ENCODE assay signal across 8 mouse cellular contexts in the genomic region with DNA sequence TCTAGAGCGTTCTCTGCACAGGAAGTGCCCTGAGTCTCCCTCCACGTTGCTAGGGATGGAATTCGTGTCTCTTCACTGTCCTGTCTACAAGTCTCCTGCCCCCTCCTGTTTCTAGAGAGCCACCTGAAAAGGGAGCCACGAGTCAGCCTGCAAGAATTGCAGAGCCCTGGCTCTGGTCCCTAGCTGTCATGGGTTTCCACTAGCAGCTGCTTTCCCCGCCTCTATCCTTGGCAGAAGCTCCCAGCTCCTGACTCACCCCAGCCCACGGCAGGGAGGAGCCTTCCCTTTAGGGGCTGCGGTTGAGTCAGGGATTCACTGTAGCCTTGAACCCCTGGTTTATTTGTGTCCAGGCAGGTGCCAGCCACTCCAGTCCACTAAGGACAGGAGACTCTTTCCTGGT. TPM values are rescaled to one million over a fixed set of nuclear protein-coding genes. Genes with fewer than 3 reads are reported as not detected.
DNase-seq lines count a peak whose midpoint lies in the region; ATAC-seq and TF ChIP-seq lines count a peak whose summit lies in the region.
"Had no signal": no experiment of that assay in that cellular context is flagged by ENCODE, and none has a peak within 500 bp of the region (broad histone marks: within the 10 kb centered on the region; RNA-seq: fewer than 3 reads in every experiment).

No protein-coding gene starts in this region.

- DNase-seq in ovary, adult 18-20 months (ENCODE audit: low spot score): peak; percentile 80
- no peak for DNase-seq in ovary, postnatal 10 days (ENCODE audit: low spot score)
- peak; percentile 91 for DNase-seq in heart, postnatal 0 days (ENCODE audit: low spot score)
- peak; percentile 87 for DNase-seq in lung, embryonic 14.5 days
- peak; percentile 51 to 79 for DNase-seq in urinary bladder, postnatal 36 days (ENCODE audit: low spot score in 2 of 2)
- no peak for DNase-seq in liver, postnatal 0 days

- no peak for TF ChIP-seq EP300 in heart, postnatal 0 days (IDR thresholded peaks at IDR 0.05; ENCODE audit: low read depth)
- no peak for TF ChIP-seq EP300 in liver, postnatal 0 days (IDR thresholded peaks at IDR 0.05; ENCODE audit: low read depth)

- no peaks in the 10 kb centered on the region for H3K9me3 ChIP-seq in embryonic facial prominence, embryonic 15.5 days (replicated peaks)
- H3K9me3 ChIP-seq in heart, postnatal 0 days (replicated peaks; ENCODE audit: control insufficient read depth, low read length): no peaks in the 10 kb centered on the region
- H3K9me3 ChIP-seq in lung, embryonic 14.5 days (ENCODE audit: low read depth, low read length): no peaks in the 10 kb centered on the region
- no peaks in the 10 kb centered on the region for H3K9me3 ChIP-seq in liver, postnatal 0 days (ENCODE audit: low read length)
- H3K9me3 ChIP-seq: liver, embryonic 15.5 days had no signal

- H3K27me3 ChIP-seq in embryonic facial prominence, embryonic 15.5 days: no peaks in the 10 kb centered on the region
- no peaks in the 10 kb centered on the region for H3K27me3 ChIP-seq in heart, postnatal 0 days (ENCODE audit: control insufficient read depth, insufficient read depth, low read length)
- H3K27me3 ChIP-seq in lung, embryonic 14.5 days (ENCODE audit: insufficient read depth, low read length): no peaks in the 10 kb centered on the region
- H3K27me3 ChIP-seq in liver, postnatal 0 days (ENCODE audit: insufficient read depth, low read length): no peaks in the 10 kb centered on the region

- H3K4me2 ChIP-seq in embryonic facial prominence, embryonic 15.5 days (replicated peaks): no peak overlapping the region
- peak overlapping the region; percentile 36 for H3K4me2 ChIP-seq in heart, postnatal 0 days (ENCODE audit: low read depth, low read length)
- H3K4me2 ChIP-seq in lung, embryonic 14.5 days: peak overlapping the region; percentile 36
- H3K4me2 ChIP-seq in liver, postnatal 0 days (ENCODE audit: low read depth, low read length): no peak overlapping the region
- H3K4me2 ChIP-seq: liver, embryonic 15.5 days had no signal

- H3K36me3 ChIP-seq in embryonic facial prominence, embryonic 15.5 days: no peaks in the 10 kb centered on the region
- no peaks in the 10 kb centered on the region for H3K36me3 ChIP-seq in heart, postnatal 0 days (replicated peaks; ENCODE audit: control insufficient read depth, insufficient read depth, low read length)
- H3K36me3 ChIP-seq in lung, embryonic 14.5 days (ENCODE audit: insufficient read depth): no peaks in the 10 kb centered on the region
- no peaks in the 10 kb centered on the region for H3K36me3 ChIP-seq in liver, postnatal 0 days (replicated peaks; ENCODE audit: insufficient read depth, low read length)
- H3K36me3 ChIP-seq: liver, embryonic 15.5 days had no signal

- no peak for TF ChIP-seq CTCF in heart, postnatal 0 days (IDR thresholded peaks at IDR 0.05; ENCODE audit: low read depth)
- no peak for TF ChIP-seq CTCF in lung, embryonic 14.5 days (IDR thresholded peaks at IDR 0.05; ENCODE audit: low read depth)
- TF ChIP-seq CTCF in liver, postnatal 0 days (IDR thresholded peaks at IDR 0.05; ENCODE audit: low read depth): no peak

- H3K4me1 ChIP-seq in embryonic facial prominence, embryonic 15.5 days: peaks cover 7% of the 10 kb centered on the region
- peaks cover 10% of the 10 kb centered on the region for H3K4me1 ChIP-seq in heart, postnatal 0 days (ENCODE audit: control insufficient read depth, insufficient read depth)
- H3K4me1 ChIP-seq in lung, embryonic 14.5 days (ENCODE audit: insufficient read depth): no peaks in the 10 kb centered on the region
- no peaks in the 10 kb centered on the region for H3K4me1 ChIP-seq in liver, postnatal 0 days (ENCODE audit: insufficient read depth)
- H3K4me1 ChIP-seq: liver, embryonic 15.5 days had no signal

- no peak overlapping the region for H3K4me3 ChIP-seq in embryonic facial prominence, embryonic 15.5 days (replicated peaks)
- no peak overlapping the region for H3K4me3 ChIP-seq in heart, postnatal 0 days (ENCODE audit: low read depth, low read length)
- H3K4me3 ChIP-seq in lung, embryonic 14.5 days (ENCODE audit: low read depth, low read length): no peak overlapping the region
- H3K4me3 ChIP-seq in liver, postnatal 0 days (ENCODE audit: low read depth, low read length): no peak overlapping the region
- H3K4me3 ChIP-seq: liver, embryonic 15.5 days had no signal

- 15% methylated on average over 7 of the region's 7 CpGs for WGBS in embryonic facial prominence, embryonic 15.5 days
- WGBS in heart, postnatal 0 days: 4% methylated on average over 7 of the region's 7 CpGs
- WGBS in lung, embryonic 14.5 days: 14% methylated on average over 7 of the region's 7 CpGs
- 26% methylated on average over 7 of the region's 7 CpGs for WGBS in liver, postnatal 0 days (ENCODE audit: insufficient replicate concordance)

- H3K27ac ChIP-seq in embryonic facial prominence, embryonic 15.5 days (replicated peaks): no peak overlapping the region
- H3K27ac ChIP-seq in heart, postnatal 0 days (ENCODE audit: low read depth): no peak overlapping the region
- H3K27ac ChIP-seq in lung, embryonic 14.5 days (ENCODE audit: low read depth): no peak overlapping the region
- H3K27ac ChIP-seq in liver, postnatal 0 days (ENCODE audit: low read depth): no peak overlapping the region
- H3K27ac ChIP-seq: liver, embryonic 15.5 days had no signal

- peak; percentile 69; the same call in 1 of the 2 replicates for ATAC-seq in embryonic facial prominence, embryonic 15.5 days (ENCODE audit: insufficient number of reproducible peaks, low FRiP score, low TSS enrichment, low read depth)
- peak; percentile 84 for ATAC-seq in heart, postnatal 0 days (ENCODE audit: insufficient read depth, low read depth)
- ATAC-seq in lung, embryonic 14.5 days (ENCODE audit: insufficient read depth): peak; percentile 82
- no peak for ATAC-seq in liver, postnatal 0 days

- no peak overlapping the region for H3K9ac ChIP-seq in embryonic facial prominence, embryonic 15.5 days
- H3K9ac ChIP-seq in heart, postnatal 0 days (replicated peaks; ENCODE audit: low read depth, low read length): no peak overlapping the region
- H3K9ac ChIP-seq in lung, embryonic 14.5 days: no peak overlapping the region
- H3K9ac ChIP-seq in liver, postnatal 0 days (replicated peaks): no peak overlapping the region
- H3K9ac ChIP-seq: liver, embryonic 15.5 days had no signal

RNA-seq across cellular contexts. Expression of gene Plxdc1, which starts 15.0 kb away (rescaled TPM):
- polyA plus RNA-seq in embryonic facial prominence, embryonic 15.5 days (2015; fragmentation: Nextera tagmentation; extraction: Ambion mirVana): 2.3 TPM in 2 replicates
- total RNA-seq in heart, postnatal 0 days (2014; rRNA removed; ENCODE audit: low replicate concordance): 0.39 and 2.6 TPM in 2 replicates
- 2.1 TPM in 2 replicates for polyA plus RNA-seq in heart, postnatal 0 days (2015; fragmentation: Nextera tagmentation; extraction: Ambion mirVana)
- polyA plus RNA-seq in lung, embryonic 14.5 days (2014; fragmentation: Nextera tagmentation; extraction: Ambion mirVana): 0.53 and 0.64 TPM in 2 replicates
- polyA plus RNA-seq in liver, postnatal 0 days (2015; fragmentation: Nextera tagmentation; extraction: Ambion mirVana): 0.75 TPM in 2 replicates

RNA-seq across cellular contexts. Expression of gene Arl5c, which starts 24.7 kb away (rescaled TPM):
- polyA plus RNA-seq in embryonic facial prominence, embryonic 15.5 days (2015; fragmentation: Nextera tagmentation; extraction: Ambion mirVana): 13.0 and 14.7 TPM in 2 replicates
- total RNA-seq in heart, postnatal 0 days (2014; rRNA removed; ENCODE audit: low replicate concordance): 4.3 TPM in 1 of 2 replicates, not detected in the other
- polyA plus RNA-seq in heart, postnatal 0 days (2015; fragmentation: Nextera tagmentation; extraction: Ambion mirVana): 2.9 TPM in 2 replicates
- 11.4 and 11.5 TPM in 2 replicates for polyA plus RNA-seq in lung, embryonic 14.5 days (2014; fragmentation: Nextera tagmentation; extraction: Ambion mirVana)
- 9.9 and 10.0 TPM in 2 replicates for polyA plus RNA-seq in liver, postnatal 0 days (2015; fragmentation: Nextera tagmentation; extraction: Ambion mirVana)

RNA-seq across cellular contexts. Expression of gene Cacnb1, which starts 51.6 kb away (rescaled TPM):
- polyA plus RNA-seq in embryonic facial prominence, embryonic 15.5 days (2015; fragmentation: Nextera tagmentation; extraction: Ambion mirVana): 21.3 and 22.0 TPM in 2 replicates
- 5.5 and 6.2 TPM in 2 replicates for total RNA-seq in heart, postnatal 0 days (2014; rRNA removed; ENCODE audit: low replicate concordance)
- polyA plus RNA-seq in heart, postnatal 0 days (2015; fragmentation: Nextera tagmentation; extraction: Ambion mirVana): 4.8 and 5.2 TPM in 2 replicates
- 5.4 and 5.5 TPM in 2 replicates for polyA plus RNA-seq in lung, embryonic 14.5 days (2014; fragmentation: Nextera tagmentation; extraction: Ambion mirVana)
- 0.23 and 0.77 TPM in 2 replicates for polyA plus RNA-seq in liver, postnatal 0 days (2015; fragmentation: Nextera tagmentation; extraction: Ambion mirVana)

RNA-seq across cellular contexts. Expression of gene Rpl19, which starts 55.3 kb away (rescaled TPM):
- polyA plus RNA-seq in embryonic facial prominence, embryonic 15.5 days (2015; fragmentation: Nextera tagmentation; extraction: Ambion mirVana): 1,021 and 1,069 TPM in 2 replicates
- total RNA-seq in heart, postnatal 0 days (2014; rRNA removed; ENCODE audit: low replicate concordance): 604 and 622 TPM in 2 replicates
- 588 TPM in 2 replicates for polyA plus RNA-seq in heart, postnatal 0 days (2015; fragmentation: Nextera tagmentation; extraction: Ambion mirVana)
- polyA plus RNA-seq in lung, embryonic 14.5 days (2014; fragmentation: Nextera tagmentation; extraction: Ambion mirVana): 1,155 and 1,171 TPM in 2 replicates
- polyA plus RNA-seq in liver, postnatal 0 days (2015; fragmentation: Nextera tagmentation; extraction: Ambion mirVana): 568 TPM in 2 replicates

Comparison
In these comparisons a context has a peak if more than half of its experiments do, and no peak if none do; other contexts are left out.
1. DNase-seq: peak in ovary, adult 18-20 months (single experiment), heart, postnatal 0 days (single experiment), lung, embryonic 14.5 days (single experiment) and urinary bladder, postnatal 36 days (2 of 2); none in ovary, postnatal 10 days (single experiment) and liver, postnatal 0 days (single experiment).
2. H3K4me2 ChIP-seq: peak in heart, postnatal 0 days (single experiment) and lung, embryonic 14.5 days (single experiment); none in embryonic facial prominence, embryonic 15.5 days (single experiment) and liver, postnatal 0 days (single experiment).